Mouse (Mus musculus) forebrain, embryonic 10.5 days (tissue): Measurements from ENCODE around the gene Gzmk. TPM values are rescaled to one million over a fixed set of nuclear protein-coding genes. Genes with fewer than 3 reads are reported as not detected.

Experiments used
- DNase-seq: peaks from one replicate; pipeline ENCODE4 v3.0.0-alpha.2; 2017; ENCODE audit warnings: low spot score; ENCODE audit errors: extremely low spot score
- H3K27ac ChIP-seq: fragments of 300-500 bp; sonication (generic); 2 replicates; pipeline ENCODE4 v1.5.1; 2016; ENCODE audit warnings: mild to moderate bottlenecking
- H3K27me3 ChIP-seq: fragments of 300-500 bp; sonication (generic); 2 replicates; pipeline ENCODE4 v1.6.1; 2016; ENCODE audit warnings: mild to moderate bottlenecking; ENCODE audit not compliant: poor library complexity, severe bottlenecking
- H3K36me3 ChIP-seq: fragments of 300-500 bp; sonication (generic); replicated peaks from 2 replicates; pipeline ENCODE4 v1.6.1; 2016; ENCODE audit warnings: mild to moderate bottlenecking, moderate library complexity
- H3K4me1 ChIP-seq: fragments of 300-500 bp; sonication (generic); 2 replicates; pipeline ENCODE4 v1.6.1; 2016
- H3K4me3 ChIP-seq: fragments of 300-500 bp; sonication (generic); 2 replicates; pipeline ENCODE4 v1.5.1; 2016; ENCODE audit warnings: mild to moderate bottlenecking, moderate library complexity
- H3K9me3 ChIP-seq: fragments of 300-500 bp; sonication (generic); 2 replicates; pipeline ENCODE4 v1.6.1; 2016; ENCODE audit warnings: mild to moderate bottlenecking, moderate library complexity
- WGBS: fragments of 180-500 bp; shearing (Covaris S2); methylation state at CpG from one replicate; pipeline ENCODE4 v1.1.7; 2016; 5-methylcytosine and 5-hydroxymethylcytosine counted together
- polyA plus RNA-seq: library from polyadenylated mRNA; unstranded; fragments of >200 nt; fragmentation: Nextera tagmentation; extraction: Ambion mirVana; gene quantifications from 2 replicates; pipeline ENCODE4 v1.2.1, GENCODE M21; 2016

The Gzmk gene
- polyA plus RNA-seq, 1 experiment from 2014 or later: not detected

- peak; percentile 11 for DNase-seq
- no peak overlapping the region for H3K27ac ChIP-seq
- no peaks in the 10 kb centered on the region for H3K36me3 ChIP-seq
- H3K9me3 ChIP-seq: no peaks in the 10 kb centered on the region
- H3K4me1 ChIP-seq: peaks cover 8% of the 10 kb centered on the region
- H3K4me3 ChIP-seq: no peak overlapping the region
- 87% methylated on average over 17 of the region's 17 CpGs for WGBS
- H3K27me3 ChIP-seq: no peaks in the 10 kb centered on the region
Observed at GRCm38 (mm10) chr13:113227666-113228463, 2.2 kb upstream of the Gzmk start.

DNA sequence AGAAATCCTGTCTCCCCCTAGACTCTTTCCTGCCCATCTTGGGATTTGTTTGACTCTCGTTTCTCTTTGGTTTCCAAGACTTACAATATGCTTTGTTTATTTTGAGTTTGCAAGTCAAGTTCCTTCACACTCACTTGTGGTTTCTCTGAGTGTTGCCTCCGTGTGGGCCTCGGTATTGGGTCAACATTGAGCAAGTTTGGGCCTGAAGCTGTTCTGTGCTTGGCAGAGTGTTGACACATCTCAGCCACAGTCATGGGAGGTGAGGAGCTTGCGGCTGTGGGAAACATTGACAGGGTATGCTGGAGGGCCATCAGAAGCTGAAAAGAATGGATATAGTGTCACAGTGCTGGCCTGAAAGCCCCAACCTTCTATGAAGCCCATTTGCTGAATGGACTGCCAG lies 1.4 kb upstream of the Gzmk start:
- Histone ChIP-seq H3K9me3 (no peaks in the 10 kb centered on the region), H3K4me1 (peaks cover 8% of the 10 kb centered on the region), H3K36me3 (no peaks in the 10 kb centered on the region), H3K4me3 (no peak overlapping the region), H3K27ac (no peak overlapping the region), H3K27me3 (no peaks in the 10 kb centered on the region)
- WGBS: 89% methylated on average over 4 of the region's 4 CpGs
- peak; percentile 7 for DNase-seq

GRCm38 (mm10) chr13:113224105-113224504 lies 1.6 kb downstream of the Gzmk start:
- H3K4me3 ChIP-seq: no peak overlapping the region
- DNase-seq: peak; percentile 13
- WGBS: 9% methylated on average over 2 of the region's 2 CpGs
- no peaks in the 10 kb centered on the region for H3K9me3 ChIP-seq
- H3K36me3 ChIP-seq: no peaks in the 10 kb centered on the region
- peaks cover 8% of the 10 kb centered on the region for H3K4me1 ChIP-seq
- H3K27ac ChIP-seq: peak overlapping the region; percentile 35; the same call in 1 of the 2 replicates
- no peaks in the 10 kb centered on the region for H3K27me3 ChIP-seq

DNA sequence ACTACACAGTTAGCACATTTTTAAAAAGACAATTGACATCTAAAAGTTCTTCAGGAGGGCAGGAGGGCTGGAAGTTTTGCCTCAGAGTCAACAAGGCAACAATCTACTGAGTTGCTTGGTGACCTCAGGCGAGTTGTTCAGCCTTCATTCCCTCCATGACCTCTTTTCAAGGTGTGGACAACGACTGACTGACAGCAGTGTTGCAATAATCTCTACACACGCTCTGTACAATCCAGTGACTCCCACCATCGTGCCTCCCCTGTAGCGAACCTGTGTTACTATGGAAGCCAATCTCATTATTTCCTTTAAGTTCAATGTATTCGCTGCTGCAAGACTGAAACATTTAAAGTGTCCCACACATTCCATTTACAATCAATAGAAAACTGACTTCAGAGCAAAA lies 3.9 kb downstream of the Gzmk start:
- Histone ChIP-seq H3K4me1 (peaks cover 8% of the 10 kb centered on the region), H3K36me3 (no peaks in the 10 kb centered on the region)
- 82% methylated on average over 6 of the region's 6 CpGs for WGBS

DNA sequence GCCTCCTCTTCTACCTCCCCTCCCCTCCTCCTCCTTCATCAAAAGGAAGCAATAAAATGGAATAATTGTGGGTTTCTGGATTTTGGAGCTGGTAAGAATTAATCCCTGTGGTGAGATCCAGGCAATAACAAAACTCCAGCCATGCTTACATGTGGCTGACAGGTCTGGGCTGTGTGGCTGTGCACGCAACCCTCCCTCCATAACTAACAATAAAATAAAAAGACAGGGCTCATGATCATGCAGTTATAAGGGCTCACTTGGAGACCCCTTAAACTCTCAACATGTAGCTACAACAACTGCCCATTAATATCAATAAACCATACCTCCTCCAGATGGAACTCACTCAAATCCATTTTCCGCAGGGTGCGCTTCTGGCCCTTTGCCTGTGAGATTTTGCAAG lies 11.8 kb downstream of the Gzmk start:
- Histone ChIP-seq H3K9me3 (no peaks in the 10 kb centered on the region), H3K4me3 (no peak overlapping the region), H3K36me3 (no peaks in the 10 kb centered on the region), H3K4me1 (peaks cover 8% of the 10 kb centered on the region; the same call in 1 of the 2 replicates), H3K27me3 (peaks cover 20% of the 10 kb centered on the region), H3K27ac (no peak overlapping the region)
- no peak for DNase-seq
- WGBS: 96% methylated on average over 3 of the region's 3 CpGs

More for the DNA sequence above, 3.9 kb downstream of the Gzmk start:
- Histone ChIP-seq H3K27ac (no peak overlapping the region), H3K9me3 (no peaks in the 10 kb centered on the region), H3K4me3 (no peak overlapping the region), H3K27me3 (no peaks in the 10 kb centered on the region)
- DNase-seq: peak; percentile 6

GRCm38 (mm10) chr13:113212401-113212800 lies 13.3 kb downstream of the Gzmk start:
- H3K27ac ChIP-seq: no peak overlapping the region
- 81% methylated on average over 3 of the region's 3 CpGs for WGBS

DNA sequence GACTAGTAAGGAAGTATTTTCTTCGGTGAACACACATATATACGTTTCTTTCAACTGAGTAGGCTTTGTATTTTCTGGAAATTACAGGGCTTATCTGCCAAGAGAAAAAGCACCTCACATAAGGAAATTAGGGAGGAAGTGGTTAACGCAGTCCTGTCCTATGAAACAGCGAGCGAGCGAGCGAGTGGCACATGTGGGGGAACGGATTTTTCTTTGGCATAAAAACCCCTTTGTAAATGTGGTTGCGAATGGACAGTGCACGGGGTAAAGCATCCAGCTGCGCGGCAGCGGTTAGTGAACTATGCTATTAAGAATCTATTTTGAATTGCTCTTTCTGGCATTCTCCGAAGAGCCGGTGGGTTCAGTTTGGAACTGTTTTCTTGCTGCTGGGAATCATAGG lies 14.4 kb downstream of the Gzmk start:
- H3K27me3 ChIP-seq: peaks cover 20% of the 10 kb centered on the region
- no peak overlapping the region for H3K27ac ChIP-seq
- H3K4me1 ChIP-seq: peaks cover 8% of the 10 kb centered on the region; the same call in 1 of the 2 replicates
- 71% methylated on average over 15 of the region's 15 CpGs for WGBS
- H3K9me3 ChIP-seq: no peaks in the 10 kb centered on the region
- DNase-seq: no peak
- H3K4me3 ChIP-seq: no peak overlapping the region
- no peaks in the 10 kb centered on the region for H3K36me3 ChIP-seq

More at GRCm38 (mm10) chr13:113212401-113212800, 13.3 kb downstream of the Gzmk start:
- Histone ChIP-seq H3K9me3 (no peaks in the 10 kb centered on the region), H3K4me3 (no peak overlapping the region), H3K36me3 (no peaks in the 10 kb centered on the region), H3K27me3 (peaks cover 20% of the 10 kb centered on the region), H3K4me1 (peaks cover 8% of the 10 kb centered on the region; the same call in 1 of the 2 replicates)
- no peak for DNase-seq

- no peaks in the 10 kb centered on the region for H3K9me3 ChIP-seq
- H3K4me1 ChIP-seq: peaks cover 8% of the 10 kb centered on the region; the same call in 1 of the 2 replicates
- no peak for DNase-seq
- WGBS: 55% methylated on average over 15 of the region's 15 CpGs
- H3K36me3 ChIP-seq: no peaks in the 10 kb centered on the region
- no peak within 1 kb of the TSS for H3K27ac ChIP-seq
- peaks cover 20% of the 10 kb centered on the region for H3K27me3 ChIP-seq
- H3K4me3 ChIP-seq: peak within 1 kb of the TSS; percentile 14; the same call in 1 of the 2 replicates
Observed at GRCm38 (mm10) chr13:113209624-113210023, 16.1 kb downstream of the Gzmk start, which contains the start of gene Esm1. TSS of gene Esm1 (plus strand) at chr13:113209659.

GRCm38 (mm10) chr13:113205346-113205745 lies 20.4 kb downstream of the Gzmk start:
- Histone ChIP-seq H3K4me1 (peaks cover 8% of the 10 kb centered on the region; the same call in 1 of the 2 replicates), H3K4me3 (no peak overlapping the region), H3K27ac (no peak overlapping the region), H3K9me3 (no peaks in the 10 kb centered on the region), H3K27me3 (peaks cover 11% of the 10 kb centered on the region), H3K36me3 (no peaks in the 10 kb centered on the region)
- WGBS: 94% methylated on average over 5 of the region's 5 CpGs
- DNase-seq: no peak

DNA sequence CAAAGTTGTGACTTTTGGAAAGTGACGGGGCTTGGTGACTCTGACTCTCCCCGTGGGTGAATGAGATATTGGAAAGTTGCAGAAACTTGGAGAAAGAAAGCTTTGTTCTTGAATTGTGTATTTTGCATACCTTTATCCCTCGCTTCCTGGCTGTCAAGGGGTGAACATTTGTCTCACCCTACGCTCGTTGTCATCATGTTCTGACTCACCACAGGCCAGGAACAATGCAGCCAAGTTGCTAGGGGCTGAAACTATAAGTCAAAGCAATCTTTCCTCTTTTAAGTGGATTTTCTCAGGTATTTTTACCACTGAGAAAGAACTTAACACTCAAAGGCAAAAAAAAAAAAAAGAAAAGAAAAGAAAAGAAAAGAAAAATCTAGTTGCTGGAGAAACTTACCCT lies 22.6 kb downstream of the Gzmk start:
- Histone ChIP-seq H3K9me3 (no peaks in the 10 kb centered on the region), H3K36me3 (no peaks in the 10 kb centered on the region), H3K27ac (no peak overlapping the region), H3K27me3 (no peaks in the 10 kb centered on the region), H3K4me1 (peaks cover 7% of the 10 kb centered on the region), H3K4me3 (no peak overlapping the region)
- WGBS: 78% methylated on average over 5 of the region's 5 CpGs
- no peak for DNase-seq

GRCm38 (mm10) chr13:113202184-113202583 lies 23.5 kb downstream of the Gzmk start:
- no peaks in the 10 kb centered on the region for H3K36me3 ChIP-seq
- 73% methylated on average over 4 of the region's 4 CpGs for WGBS
- no peak overlapping the region for H3K4me3 ChIP-seq
- H3K9me3 ChIP-seq: no peaks in the 10 kb centered on the region
- DNase-seq: no peak
- H3K4me1 ChIP-seq: peaks cover 10% of the 10 kb centered on the region
- no peak overlapping the region for H3K27ac ChIP-seq
- H3K27me3 ChIP-seq: no peaks in the 10 kb centered on the region

GRCm38 (mm10) chr13:113201631-113202030 lies 24.1 kb downstream of the Gzmk start:
- DNase-seq: no peak
- H3K27ac ChIP-seq: no peak overlapping the region
- H3K27me3 ChIP-seq: no peaks in the 10 kb centered on the region
- H3K4me1 ChIP-seq: peaks cover 12% of the 10 kb centered on the region
- H3K36me3 ChIP-seq: no peaks in the 10 kb centered on the region
- no peaks in the 10 kb centered on the region for H3K9me3 ChIP-seq
- WGBS: 93% methylated on average over 2 of the region's 2 CpGs
- no peak overlapping the region for H3K4me3 ChIP-seq

- H3K9me3 ChIP-seq: no peaks in the 10 kb centered on the region
- H3K4me3 ChIP-seq: no peak overlapping the region
- 86% methylated on average over 8 of the region's 8 CpGs for WGBS
- H3K27ac ChIP-seq: no peak overlapping the region
- H3K27me3 ChIP-seq: no peaks in the 10 kb centered on the region
- peaks cover 12% of the 10 kb centered on the region for H3K4me1 ChIP-seq
- no peak for DNase-seq
- H3K36me3 ChIP-seq: no peaks in the 10 kb centered on the region
Observed at GRCm38 (mm10) chr13:113200726-113201125, 25.0 kb downstream of the Gzmk start.
